28 mouse cellular contexts compared by ENCODE assay signal in genomic region chrX:134553326-134553725, GRCm38 (mm10).
"Had no signal": no experiment of that assay in that cellular context is flagged by ENCODE, and none has a peak within 500 bp of the region (broad histone marks: within the 10 kb centered on the region; RNA-seq: fewer than 3 reads in every experiment).

No protein-coding gene starts in this region.

- DNase-seq: cerebellum, adult 8-10 months; cerebellum, adult 9-10 months; cerebellum, adult 9-11 months; cerebellum, postnatal 10 days; cerebellum, postnatal 14 days; cerebellum, postnatal 25 days; cerebellum, postnatal 36 days; embryo, embryonic 11 days; forebrain, postnatal 0 days; gastrocnemius, adult 2 months; gastrocnemius, postnatal 10 days; gastrocnemius, postnatal 14 days; gastrocnemius, postnatal 25 days; gastrocnemius, postnatal 36 days; heart, adult 11 months; heart, adult 18-20 months; heart, adult 2 months had no signal

- H3K4me3 ChIP-seq: embryonic facial prominence, embryonic 10.5 days; embryonic facial prominence, embryonic 12.5 days; embryonic facial prominence, embryonic 13.5 days; embryonic facial prominence, embryonic 15.5 days; erythroblast, embryonic 14.5 days; forebrain, embryonic 10.5 days; forebrain, embryonic 12.5 days; forebrain, embryonic 13.5 days; forebrain, embryonic 15.5 days; gastrocnemius, adult 2 months; heart, adult 2 months had no signal

- H3K36me3 ChIP-seq: embryonic facial prominence, embryonic 10.5 days; embryonic facial prominence, embryonic 12.5 days; embryonic facial prominence, embryonic 13.5 days; embryonic facial prominence, embryonic 15.5 days; forebrain, embryonic 10.5 days; forebrain, embryonic 12.5 days; forebrain, embryonic 15.5 days had no signal

- ATAC-seq: forebrain, embryonic 13.5 days; forebrain, embryonic 14.5 days; forebrain, embryonic 15.5 days; forebrain, embryonic 16.5 days; forebrain, postnatal 0 days had no signal

- H3K4me1 ChIP-seq: embryonic facial prominence, embryonic 10.5 days; embryonic facial prominence, embryonic 12.5 days; embryonic facial prominence, embryonic 13.5 days; embryonic facial prominence, embryonic 15.5 days; forebrain, embryonic 10.5 days; forebrain, embryonic 12.5 days; forebrain, embryonic 13.5 days; forebrain, embryonic 15.5 days had no signal

- H3K27me3 ChIP-seq: embryonic facial prominence, embryonic 12.5 days; embryonic facial prominence, embryonic 13.5 days; embryonic facial prominence, embryonic 15.5 days; forebrain, embryonic 13.5 days; forebrain, embryonic 15.5 days had no signal

- H3K9ac ChIP-seq: embryonic facial prominence, embryonic 12.5 days; embryonic facial prominence, embryonic 13.5 days; embryonic facial prominence, embryonic 15.5 days; forebrain, embryonic 12.5 days; forebrain, embryonic 13.5 days; forebrain, embryonic 15.5 days; forebrain, postnatal 0 days had no signal

- H3K27ac ChIP-seq: embryonic facial prominence, embryonic 10.5 days; embryonic facial prominence, embryonic 12.5 days; embryonic facial prominence, embryonic 13.5 days; embryonic facial prominence, embryonic 15.5 days; forebrain, embryonic 10.5 days; forebrain, embryonic 12.5 days; forebrain, embryonic 13.5 days; forebrain, embryonic 15.5 days; gastrocnemius, adult 2 months; heart, adult 2 months had no signal
